Mouse (Mus musculus) right cerebral cortex, postnatal 14 days (tissue): ENCODE results near the gene Olfr1367.

Experiments
- DNase-seq: peaks from one replicate; pipeline ENCODE4 v3.0.0; 2022

Olfr1367 gene

GRCm38 (mm10) chr13:21346610-21347009 lies at the start of gene Olfr1367:
Gene Olfr1367, plus strand, starts transcription at chr13:21346910.
- no peak for DNase-seq

GRCm38 (mm10) chr13:21298557-21298956 lies 48.2 kb upstream of the Olfr1367 start:
- no peak for DNase-seq

- DNase-seq: no peak
Measured at GRCm38 (mm10) chr13:21304483-21305066, 42.1 kb upstream of the Olfr1367 start.

GRCm38 (mm10) chr13:21309788-21310187 lies 36.9 kb upstream of the Olfr1367 start:
- DNase-seq: no peak

GRCm38 (mm10) chr13:21311926-21312325 lies 34.8 kb upstream of the Olfr1367 start, which contains the start of gene Gpx6:
Gene Gpx6, plus strand, starts transcription at chr13:21312125.
- no peak for DNase-seq

GRCm38 (mm10) chr13:21312854-21313253 lies 33.9 kb upstream of the Olfr1367 start:
- DNase-seq: no peak

- DNase-seq: no peak
Measured at GRCm38 (mm10) chr13:21313903-21314302, 32.8 kb upstream of the Olfr1367 start.

GRCm38 (mm10) chr13:21320262-21320661 lies 26.4 kb upstream of the Olfr1367 start:
- DNase-seq: no peak

- DNase-seq: peak; percentile 12
Measured at GRCm38 (mm10) chr13:21321890-21322494, 24.7 kb upstream of the Olfr1367 start.

GRCm38 (mm10) chr13:21322509-21323375 lies 24.0 kb upstream of the Olfr1367 start:
- DNase-seq: peak; percentile 74

GRCm38 (mm10) chr13:21323405-21323804 lies 23.3 kb upstream of the Olfr1367 start:
- no peak for DNase-seq

GRCm38 (mm10) chr13:21326191-21326590 lies 20.5 kb upstream of the Olfr1367 start:
- no peak for DNase-seq

- DNase-seq: peak; percentile 87
Measured at GRCm38 (mm10) chr13:21326657-21327211, 20.0 kb upstream of the Olfr1367 start.

- peak; percentile 8 for DNase-seq
Measured at GRCm38 (mm10) chr13:21327424-21327823, 19.3 kb upstream of the Olfr1367 start.

GRCm38 (mm10) chr13:21350593-21350992 lies 3.9 kb downstream of the Olfr1367 start:
- DNase-seq: no peak

GRCm38 (mm10) chr13:21362621-21363248 lies 16.0 kb downstream of the Olfr1367 start, which contains the start of gene Zscan12:
Gene Zscan12, plus strand, starts transcription at chr13:21362820.
- DNase-seq: peak; percentile 84

GRCm38 (mm10) chr13:21363719-21364118 lies 17.0 kb downstream of the Olfr1367 start:
- DNase-seq: no peak

- DNase-seq: no peak
Measured at GRCm38 (mm10) chr13:21366635-21367034, 19.9 kb downstream of the Olfr1367 start.

- DNase-seq: no peak
Measured at GRCm38 (mm10) chr13:21372700-21373099, 26.0 kb downstream of the Olfr1367 start.

GRCm38 (mm10) chr13:21377773-21378172 lies 31.1 kb downstream of the Olfr1367 start:
- DNase-seq: no peak

- no peak for DNase-seq
Measured at GRCm38 (mm10) chr13:21395211-21395610, 48.5 kb downstream of the Olfr1367 start.

GRCm38 (mm10) chr13:21395623-21396022 lies 48.9 kb downstream of the Olfr1367 start:
- no peak for DNase-seq

- peak; percentile 12 for DNase-seq
Measured at GRCm38 (mm10) chr13:21396048-21396447, 49.3 kb downstream of the Olfr1367 start.
